Mouse (Mus musculus) embryonic facial prominence, embryonic 13.5 days (tissue): ENCODE data around the gene Gm5741. TPM values are rescaled to one million over a fixed set of nuclear protein-coding genes. Genes with fewer than 3 reads are reported as not detected.
A peak's percentile ranks its signal among the peaks of the same experiment; 100 is the strongest.

Experiments used
- ATAC-seq: fragments of 200-750 bp; cut with Nextera tagmentation; 2 replicates; pipeline ENCODE4 v1.8.0; 2017; ENCODE audit warnings: low read depth; ENCODE audit not compliant: insufficient number of reproducible peaks, insufficient read depth, low FRiP score, low TSS enrichment
- H3K27ac ChIP-seq: fragments of 300-500 bp; sonication (generic); 2 replicates; pipeline ENCODE4 v1.5.1; 2015; ENCODE audit warnings: moderate library complexity, mild to moderate bottlenecking, inconsistent platforms
- H3K27me3 ChIP-seq: fragments of 300-500 bp; sonication (generic); 2 replicates; pipeline ENCODE4 v1.6.1; 2015; ENCODE audit warnings: mild to moderate bottlenecking, inconsistent platforms
- H3K36me3 ChIP-seq: fragments of 300-500 bp; sonication (generic); 2 replicates; pipeline ENCODE4 v1.6.1; 2015; ENCODE audit warnings: mild to moderate bottlenecking, inconsistent platforms
- H3K4me1 ChIP-seq: fragments of 300-500 bp; sonication (generic); 2 replicates; pipeline ENCODE4 v1.6.1; 2015; ENCODE audit warnings: inconsistent platforms
- H3K4me2 ChIP-seq: fragments of 300-500 bp; sonication (generic); 2 replicates; pipeline ENCODE4 v1.6.1; 2015; ENCODE audit warnings: moderate library complexity, mild to moderate bottlenecking, inconsistent platforms
- H3K4me3 ChIP-seq: fragments of 300-500 bp; sonication (generic); 2 replicates; pipeline ENCODE4 v1.5.1; 2015; ENCODE audit warnings: mild to moderate bottlenecking, inconsistent platforms
- H3K9ac ChIP-seq: fragments of 300-500 bp; sonication (generic); 2 replicates; pipeline ENCODE4 v1.6.1; 2015; ENCODE audit warnings: mild to moderate bottlenecking, inconsistent platforms
- H3K9me3 ChIP-seq: fragments of 300-500 bp; sonication (generic); 2 replicates; pipeline ENCODE4 v1.6.1; 2016; ENCODE audit warnings: inconsistent platforms
- WGBS: fragments of 180-500 bp; shearing (Covaris S2); methylation state at CpG from one replicate; pipeline ENCODE4 v1.1.7; 2015; ENCODE audit warnings: mixed read lengths; 5-methylcytosine and 5-hydroxymethylcytosine counted together
- polyA plus RNA-seq: library from polyadenylated mRNA; unstranded; fragments of >200 nt; fragmentation: Nextera tagmentation; extraction: Ambion mirVana; gene quantifications from 2 replicates; pipeline ENCODE4 v1.2.1, GENCODE M21; 2015

The Gm5741 gene
- polyA plus RNA-seq, result 1.1 and 1.4 TPM in 2 replicates

GRCm38 (mm10) chr8:85067982-85068381 is at the start of gene Gm5741:
Gene Gm5741 (minus strand): TSS chr8:85067982.
- peak within 1 kb of the TSS; percentile 7; the same call in 1 of the 2 replicates for H3K9ac ChIP-seq
- H3K4me2 ChIP-seq, result no peak within 1 kb of the TSS
- H3K27me3 ChIP-seq, result no peaks in the 10 kb centered on the region
- no peak within 1 kb of the TSS for H3K27ac ChIP-seq
- H3K36me3 ChIP-seq, result peaks cover 41% of the 10 kb centered on the region
- peaks cover 9% of the 10 kb centered on the region for H3K4me1 ChIP-seq
- no peak for ATAC-seq
- no peaks in the 10 kb centered on the region for H3K9me3 ChIP-seq
- H3K4me3 ChIP-seq, result no peak within 1 kb of the TSS

- 91% methylated on average over 7 of the region's 7 CpGs for WGBS
- ATAC-seq, result no peak
- no peak overlapping the region for H3K4me3 ChIP-seq
- peaks cover 18% of the 10 kb centered on the region for H3K36me3 ChIP-seq
- peaks cover 6% of the 10 kb centered on the region; the same call in 1 of the 2 replicates for H3K4me1 ChIP-seq
- no peak overlapping the region for H3K9ac ChIP-seq
- H3K4me2 ChIP-seq, result no peak overlapping the region
- H3K27ac ChIP-seq, result no peak overlapping the region
- H3K27me3 ChIP-seq, result no peaks in the 10 kb centered on the region
- H3K9me3 ChIP-seq, result no peaks in the 10 kb centered on the region
These were observed 49.2 kb upstream of the Gm5741 start for GRCm38 (mm10) chr8:85116984-85117383.

GRCm38 (mm10) chr8:85115501-85115900 is 47.7 kb upstream of the Gm5741 start:
- ATAC-seq, result no peak
- H3K36me3 ChIP-seq, result peaks cover 33% of the 10 kb centered on the region
- peaks cover 3% of the 10 kb centered on the region; the same call in 1 of the 2 replicates for H3K9me3 ChIP-seq
- no peak overlapping the region for H3K4me2 ChIP-seq
- no peak overlapping the region for H3K27ac ChIP-seq
- WGBS, result 71% methylated on average over 4 of the region's 4 CpGs
- H3K27me3 ChIP-seq, result no peaks in the 10 kb centered on the region
- no peak overlapping the region for H3K9ac ChIP-seq
- peaks cover 6% of the 10 kb centered on the region; the same call in 1 of the 2 replicates for H3K4me1 ChIP-seq
- no peak overlapping the region for H3K4me3 ChIP-seq

GRCm38 (mm10) chr8:85113241-85113640 is 45.5 kb upstream of the Gm5741 start:
- no peak for ATAC-seq
- no peak overlapping the region for H3K9ac ChIP-seq
- no peaks in the 10 kb centered on the region for H3K27me3 ChIP-seq
- WGBS, result 97% methylated on average over 10 of the region's 10 CpGs
- H3K27ac ChIP-seq, result no peak overlapping the region
- peaks cover 55% of the 10 kb centered on the region for H3K36me3 ChIP-seq
- H3K4me2 ChIP-seq, result no peak overlapping the region
- H3K9me3 ChIP-seq, result peaks cover 3% of the 10 kb centered on the region; the same call in 1 of the 2 replicates
- H3K4me3 ChIP-seq, result no peak overlapping the region
- no peaks in the 10 kb centered on the region for H3K4me1 ChIP-seq

- Histone ChIP-seq H3K4me1 (no peaks in the 10 kb centered on the region), H3K36me3 (peaks cover 38% of the 10 kb centered on the region), H3K4me3 (no peak overlapping the region), H3K9me3 (no peaks in the 10 kb centered on the region), H3K27ac (no peak overlapping the region), H3K9ac (no peak overlapping the region), H3K27me3 (no peaks in the 10 kb centered on the region), H3K4me2 (no peak overlapping the region)
- ATAC-seq, result no peak
- WGBS, result 86% methylated on average over 4 of the region's 4 CpGs
These were observed 32.4 kb upstream of the Gm5741 start for GRCm38 (mm10) chr8:85100076-85100665.

GRCm38 (mm10) chr8:85096850-85097249 is 29.1 kb upstream of the Gm5741 start:
- Histone ChIP-seq H3K4me1 (no peaks in the 10 kb centered on the region), H3K9me3 (no peaks in the 10 kb centered on the region), H3K4me2 (no peak overlapping the region), H3K9ac (no peak overlapping the region), H3K27ac (no peak overlapping the region), H3K27me3 (no peaks in the 10 kb centered on the region), H3K4me3 (no peak overlapping the region), H3K36me3 (peaks cover 60% of the 10 kb centered on the region)
- ATAC-seq, result no peak
- WGBS, result 84% methylated on average over 4 of the region's 4 CpGs

GRCm38 (mm10) chr8:85096196-85096595 is 28.4 kb upstream of the Gm5741 start:
- 92% methylated on average over 16 of the region's 16 CpGs for WGBS
- no peaks in the 10 kb centered on the region for H3K9me3 ChIP-seq
- no peak overlapping the region for H3K4me2 ChIP-seq
- ATAC-seq, result no peak
- H3K27me3 ChIP-seq, result no peaks in the 10 kb centered on the region
- no peak overlapping the region for H3K27ac ChIP-seq
- peaks cover 64% of the 10 kb centered on the region for H3K36me3 ChIP-seq
- no peaks in the 10 kb centered on the region for H3K4me1 ChIP-seq
- no peak overlapping the region for H3K9ac ChIP-seq
- H3K4me3 ChIP-seq, result no peak overlapping the region

GRCm38 (mm10) chr8:85095566-85095965 is 27.8 kb upstream of the Gm5741 start:
- Histone ChIP-seq H3K27me3 (no peaks in the 10 kb centered on the region), H3K4me1 (no peaks in the 10 kb centered on the region), H3K27ac (no peak overlapping the region), H3K9ac (no peak overlapping the region), H3K9me3 (no peaks in the 10 kb centered on the region), H3K4me3 (no peak overlapping the region), H3K36me3 (peaks cover 69% of the 10 kb centered on the region), H3K4me2 (no peak overlapping the region)
- 97% methylated on average over 7 of the region's 7 CpGs for WGBS
- no peak for ATAC-seq

- peaks cover 69% of the 10 kb centered on the region for H3K36me3 ChIP-seq
- ATAC-seq, result no peak
- no peak overlapping the region for H3K4me3 ChIP-seq
- no peak overlapping the region for H3K27ac ChIP-seq
- no peak overlapping the region for H3K9ac ChIP-seq
- WGBS, result 95% methylated on average over 13 of the region's 13 CpGs
- no peak overlapping the region for H3K4me2 ChIP-seq
- H3K9me3 ChIP-seq, result no peaks in the 10 kb centered on the region
- H3K27me3 ChIP-seq, result no peaks in the 10 kb centered on the region
- H3K4me1 ChIP-seq, result no peaks in the 10 kb centered on the region
These were observed 27.3 kb upstream of the Gm5741 start for GRCm38 (mm10) chr8:85095051-85095450.

- Histone ChIP-seq H3K4me2 (no peak overlapping the region), H3K36me3 (peaks cover 76% of the 10 kb centered on the region), H3K27ac (no peak overlapping the region), H3K4me3 (no peak overlapping the region), H3K27me3 (no peaks in the 10 kb centered on the region), H3K9me3 (no peaks in the 10 kb centered on the region), H3K9ac (no peak overlapping the region), H3K4me1 (no peaks in the 10 kb centered on the region)
- 39% methylated on average over 21 of the region's 21 CpGs for WGBS
- no peak for ATAC-seq
These were observed 23.8 kb upstream of the Gm5741 start for GRCm38 (mm10) chr8:85091526-85092090.

GRCm38 (mm10) chr8:85090856-85091255 is 23.1 kb upstream of the Gm5741 start:
- Histone ChIP-seq H3K9me3 (no peaks in the 10 kb centered on the region), H3K4me2 (no peak overlapping the region), H3K27ac (no peak overlapping the region), H3K36me3 (peaks cover 73% of the 10 kb centered on the region), H3K9ac (no peak overlapping the region), H3K4me1 (no peaks in the 10 kb centered on the region), H3K27me3 (no peaks in the 10 kb centered on the region), H3K4me3 (no peak overlapping the region)
- WGBS, result 88% methylated on average over 11 of the region's 11 CpGs
- no peak for ATAC-seq

- H3K4me3 ChIP-seq, result no peak overlapping the region
- no peak overlapping the region for H3K9ac ChIP-seq
- no peaks in the 10 kb centered on the region for H3K9me3 ChIP-seq
- no peak for ATAC-seq
- H3K4me1 ChIP-seq, result peaks cover 6% of the 10 kb centered on the region
- no peak overlapping the region for H3K4me2 ChIP-seq
- no peak overlapping the region for H3K27ac ChIP-seq
- 82% methylated on average over 2 of the region's 2 CpGs for WGBS
- H3K27me3 ChIP-seq, result no peaks in the 10 kb centered on the region
- H3K36me3 ChIP-seq, result peaks cover 69% of the 10 kb centered on the region
These were observed 21.0 kb upstream of the Gm5741 start for GRCm38 (mm10) chr8:85088771-85089170.
